Mouse (Mus musculus) hindbrain, embryonic 14.5 days (tissue): ENCODE measurements around the gene Fchsd2. TPM values are rescaled to one million over a fixed set of nuclear protein-coding genes. Genes with fewer than 3 reads are reported as not detected.

ENCODE experiments used
- ATAC-seq: fragments of 200-750 bp; cut with Nextera tagmentation; 2 replicates; pipeline ENCODE4 v1.8.0; 2017; ENCODE audit warnings: moderate number of reproducible peaks, mild to moderate bottlenecking, moderate TSS enrichment, moderate library complexity; ENCODE audit not compliant: low FRiP score
- DNase-seq: peaks from one replicate; pipeline ENCODE4 v3.0.0-alpha.2; 2015; ENCODE audit warnings: low spot score
- H3K27ac ChIP-seq: fragments of 300-500 bp; sonication (generic); 2 replicates; pipeline ENCODE4 v1.5.1; 2014; ENCODE audit warnings: mild to moderate bottlenecking, moderate library complexity
- H3K27me3 ChIP-seq: fragments of 300-500 bp; sonication (generic); 2 replicates; pipeline ENCODE4 v1.6.1; 2014; ENCODE audit warnings: mild to moderate bottlenecking, low read length, mixed read lengths; ENCODE audit not compliant: control insufficient read depth, insufficient read depth
- H3K36me3 ChIP-seq: fragments of 300-500 bp; sonication (generic); replicated peaks from 2 replicates; pipeline ENCODE4 v1.6.1; 2014; ENCODE audit not compliant: control insufficient read depth, insufficient read depth
- H3K4me1 ChIP-seq: fragments of 300-500 bp; sonication (generic); replicated peaks from 2 replicates; pipeline ENCODE4 v1.6.1; 2014; ENCODE audit warnings: antibody characterized with exemption, low read length, mixed read lengths; ENCODE audit not compliant: control insufficient read depth, insufficient read depth
- H3K4me2 ChIP-seq: fragments of 300-500 bp; sonication (generic); replicated peaks from 2 replicates; pipeline ENCODE4 v1.6.1; 2014; ENCODE audit warnings: mild to moderate bottlenecking, moderate library complexity
- H3K4me3 ChIP-seq: fragments of 300-500 bp; sonication (generic); replicated peaks from 2 replicates; pipeline ENCODE4 v1.5.1; 2014; ENCODE audit warnings: mild to moderate bottlenecking, low read length
- H3K9ac ChIP-seq: fragments of 300-500 bp; sonication (generic); 2 replicates; pipeline ENCODE4 v1.6.1; 2014
- H3K9me3 ChIP-seq: fragments of 300-500 bp; sonication (generic); 2 replicates; pipeline ENCODE4 v1.6.1; 2016; ENCODE audit warnings: low read length; ENCODE audit not compliant: control insufficient read depth
- WGBS: fragments of 180-500 bp; shearing (Covaris S2); extraction: QIAGEN DNeasy Blood & Tissue Kit; methylation state at CpG from one replicate; pipeline ENCODE4 v1.1.7; 2014; 5-methylcytosine and 5-hydroxymethylcytosine counted together
- polyA plus RNA-seq: library from polyadenylated mRNA; unstranded; fragments of >200 nt; fragmentation: Nextera tagmentation; extraction: Ambion mirVana; gene quantifications from 2 replicates; pipeline ENCODE4 v1.2.1, GENCODE M21; 2014

Gene Fchsd2
- polyA plus RNA-seq, 1 experiment from 2014 or later: 51.5 TPM

DNA sequence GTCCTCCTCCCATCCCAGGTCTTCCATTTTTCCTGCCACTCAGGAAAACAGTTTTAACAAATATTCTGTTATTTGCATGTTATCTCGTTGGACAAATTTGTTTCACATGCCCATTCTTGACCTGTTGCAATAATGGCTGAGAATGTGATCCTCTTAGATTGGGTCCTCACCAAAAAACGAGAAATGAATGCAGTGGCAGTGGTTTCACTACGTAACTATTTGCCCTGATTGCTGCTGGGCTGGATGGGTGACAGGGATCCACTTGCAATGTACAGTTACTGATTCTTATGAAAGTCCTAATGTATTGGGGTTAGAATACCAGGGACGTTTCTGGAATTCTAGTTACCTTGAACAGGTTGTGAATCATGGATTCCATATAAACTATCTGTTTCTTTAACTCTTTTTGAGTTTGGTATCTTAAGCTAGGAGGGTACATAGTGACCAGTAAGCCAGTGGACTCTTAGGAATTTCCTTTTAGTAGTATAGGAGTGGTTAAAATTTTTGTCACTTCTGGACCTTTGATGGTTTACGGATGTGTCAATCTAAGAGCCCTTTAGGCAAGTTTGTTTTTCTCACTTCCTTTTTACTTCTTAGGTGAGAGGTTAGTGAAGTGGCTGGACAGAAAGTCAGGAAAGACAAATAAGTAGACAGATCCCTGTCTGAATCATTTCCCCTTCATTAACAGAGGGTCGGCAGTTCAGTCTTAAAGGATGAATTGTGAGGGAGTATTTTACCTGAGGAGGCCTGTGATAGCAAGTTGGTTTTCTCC is 31.1 kb downstream of the Fchsd2 start:
- Histone ChIP-seq H3K27ac (no peak overlapping the region), H3K4me1 (no peaks in the 10 kb centered on the region), H3K4me3 (no peak overlapping the region), H3K9ac (no peak overlapping the region), H3K4me2 (no peak overlapping the region), H3K9me3 (no peaks in the 10 kb centered on the region), H3K36me3 (peaks cover 25% of the 10 kb centered on the region), H3K27me3 (no peaks in the 10 kb centered on the region)
- no peak for ATAC-seq
- DNase-seq: no peak
- 90% methylated on average over 6 of the region's 6 CpGs for WGBS

DNA sequence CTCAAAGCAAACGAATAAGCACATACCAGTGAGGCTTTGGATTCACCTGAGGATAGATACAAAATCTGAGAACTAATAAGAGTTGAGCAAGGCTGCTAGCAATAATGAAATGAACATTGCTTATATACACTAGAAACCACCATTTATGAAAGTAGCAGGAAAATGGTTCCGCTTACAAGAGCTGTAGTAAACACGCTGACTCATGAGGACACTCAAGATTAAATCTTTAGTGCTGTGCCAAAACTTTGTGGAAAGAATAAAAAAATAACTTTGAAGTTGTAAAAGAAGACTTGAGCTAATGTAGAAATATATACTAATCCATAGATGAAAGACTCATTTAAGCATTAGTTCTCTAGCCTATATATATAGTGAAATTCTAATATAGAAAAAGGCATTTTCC is 35.1 kb downstream of the Fchsd2 start:
- H3K4me1 ChIP-seq: no peaks in the 10 kb centered on the region
- H3K36me3 ChIP-seq: no peaks in the 10 kb centered on the region
- no peak overlapping the region for H3K9ac ChIP-seq
- no peak overlapping the region for H3K4me2 ChIP-seq
- no peak overlapping the region for H3K27ac ChIP-seq
- H3K27me3 ChIP-seq: no peaks in the 10 kb centered on the region
- ATAC-seq: no peak
- no peak overlapping the region for H3K4me3 ChIP-seq
- DNase-seq: no peak
- no peaks in the 10 kb centered on the region for H3K9me3 ChIP-seq
- WGBS: 87% methylated on average over 3 of the region's 3 CpGs

DNA sequence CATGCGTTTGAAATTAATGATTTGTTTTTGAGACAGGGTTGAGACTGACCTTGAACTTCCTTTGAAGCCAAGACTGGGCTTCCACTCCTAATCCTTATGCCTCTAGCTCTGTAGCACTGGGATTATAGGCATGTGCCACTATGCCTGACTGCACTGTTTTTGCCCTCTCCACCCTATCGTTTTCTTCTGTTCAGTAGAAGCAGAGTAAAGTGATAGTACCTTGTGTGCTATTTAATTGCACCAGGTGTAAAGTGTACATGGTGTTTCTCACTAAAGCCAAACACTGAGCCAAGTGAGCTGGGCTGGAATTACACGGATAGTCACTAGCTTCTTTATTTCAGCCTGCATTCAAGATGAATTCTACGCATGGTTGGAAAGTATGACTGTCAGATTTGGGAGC is 35.9 kb downstream of the Fchsd2 start:
- Histone ChIP-seq H3K36me3 (no peaks in the 10 kb centered on the region), H3K4me1 (no peaks in the 10 kb centered on the region), H3K4me3 (no peak overlapping the region), H3K27ac (no peak overlapping the region), H3K9ac (no peak overlapping the region), H3K27me3 (no peaks in the 10 kb centered on the region), H3K9me3 (no peaks in the 10 kb centered on the region), H3K4me2 (no peak overlapping the region)
- WGBS: 93% methylated on average over 4 of the region's 4 CpGs
- ATAC-seq: no peak
- no peak for DNase-seq

DNA sequence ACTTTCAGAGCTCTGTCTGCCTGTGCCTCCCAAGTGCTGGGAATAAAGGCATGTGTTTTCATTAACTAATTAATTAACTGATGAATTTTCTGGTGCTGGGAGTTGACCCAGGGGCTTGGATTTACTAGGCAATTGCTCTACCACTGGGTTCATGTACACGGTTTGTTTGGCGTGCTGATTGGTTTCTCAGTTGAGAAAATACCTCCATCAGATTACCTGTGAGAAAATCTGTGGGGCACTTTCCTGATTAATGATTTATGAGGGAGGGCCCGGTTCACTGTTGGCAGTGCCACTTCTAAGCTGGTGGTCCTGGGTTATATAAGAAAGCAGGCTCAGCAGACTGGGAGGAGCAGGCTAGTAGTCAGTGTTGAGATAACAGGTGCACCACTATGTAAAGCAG is 38.0 kb downstream of the Fchsd2 start:
- Histone ChIP-seq H3K4me3 (no peak overlapping the region), H3K9me3 (no peaks in the 10 kb centered on the region), H3K4me2 (no peak overlapping the region), H3K4me1 (no peaks in the 10 kb centered on the region), H3K9ac (no peak overlapping the region), H3K27me3 (no peaks in the 10 kb centered on the region), H3K36me3 (no peaks in the 10 kb centered on the region), H3K27ac (no peak overlapping the region)
- 68% methylated on average over 3 of the region's 3 CpGs for WGBS
- no peak for DNase-seq
- no peak for ATAC-seq

DNA sequence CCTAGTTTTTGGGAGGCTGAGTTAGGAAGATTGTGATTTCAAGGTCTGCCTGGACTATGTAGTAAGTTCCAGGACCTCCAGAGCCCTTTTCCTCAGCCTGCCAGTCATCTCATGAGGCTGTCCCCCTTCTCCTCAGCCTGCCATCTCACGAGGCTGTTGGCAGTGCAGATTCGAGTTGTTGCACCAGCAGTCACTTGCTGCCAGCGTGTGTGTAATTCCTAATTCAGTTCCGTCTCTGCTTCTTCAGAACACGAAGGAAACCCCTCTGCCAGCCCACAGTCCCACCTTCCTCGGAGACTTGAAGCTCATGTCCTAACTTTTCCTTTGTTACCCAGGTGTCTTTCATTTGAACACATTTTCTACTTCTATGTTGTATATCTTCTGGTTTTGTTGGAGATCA is 38.6 kb downstream of the Fchsd2 start:
- no peak overlapping the region for H3K4me2 ChIP-seq
- 69% methylated on average over 6 of the region's 6 CpGs for WGBS
- ATAC-seq: no peak
- H3K9ac ChIP-seq: no peak overlapping the region
- DNase-seq: no peak
- no peaks in the 10 kb centered on the region for H3K4me1 ChIP-seq
- no peak overlapping the region for H3K27ac ChIP-seq
- no peaks in the 10 kb centered on the region for H3K27me3 ChIP-seq
- H3K36me3 ChIP-seq: no peaks in the 10 kb centered on the region
- H3K9me3 ChIP-seq: no peaks in the 10 kb centered on the region
- no peak overlapping the region for H3K4me3 ChIP-seq

DNA sequence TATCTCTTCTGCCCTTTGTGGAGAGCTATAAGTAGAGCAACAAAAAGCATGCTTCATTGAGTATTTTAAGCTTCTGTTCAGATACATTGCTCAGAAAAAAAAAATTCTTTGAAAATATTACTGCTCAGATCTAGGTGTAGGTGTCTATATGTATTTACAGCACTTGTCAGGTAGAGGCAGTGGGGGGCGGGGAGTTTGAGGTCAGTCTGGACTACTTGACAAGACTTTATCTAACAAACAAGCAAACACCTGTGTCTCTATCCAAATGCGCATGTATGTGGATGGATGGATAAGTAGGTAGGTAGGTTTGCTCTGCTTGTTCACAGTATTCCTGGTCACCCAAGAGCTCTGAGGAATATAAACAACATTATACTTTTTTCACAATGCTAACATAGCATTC is 40.9 kb downstream of the Fchsd2 start:
- Histone ChIP-seq H3K36me3 (no peaks in the 10 kb centered on the region), H3K9ac (no peak overlapping the region), H3K27me3 (no peaks in the 10 kb centered on the region), H3K4me1 (no peaks in the 10 kb centered on the region), H3K9me3 (no peaks in the 10 kb centered on the region), H3K27ac (no peak overlapping the region), H3K4me2 (no peak overlapping the region), H3K4me3 (no peak overlapping the region)
- 91% methylated on average over 2 of the region's 2 CpGs for WGBS
- ATAC-seq (no peak), DNase-seq (no peak)

DNA sequence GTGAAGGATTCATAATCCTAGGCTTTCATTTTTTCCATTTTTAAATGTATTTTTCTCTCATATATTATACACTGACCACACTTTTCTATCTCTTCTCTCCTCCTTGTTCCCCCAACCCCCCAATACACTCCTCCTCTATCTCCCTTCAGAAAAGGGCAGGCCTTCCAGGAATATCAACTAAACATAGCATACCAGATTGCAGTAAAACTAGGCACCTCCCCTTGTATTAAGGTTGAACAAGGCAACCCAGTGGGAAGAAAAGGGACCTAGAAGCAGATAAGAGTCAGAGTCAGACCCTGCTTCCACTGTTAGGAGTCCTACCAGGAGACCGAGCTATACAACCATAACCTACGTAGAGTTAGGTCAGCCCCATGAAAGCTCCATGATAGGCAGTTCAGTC is 41.5 kb downstream of the Fchsd2 start:
- 93% methylated on average over 2 of the region's 2 CpGs for WGBS
- Histone ChIP-seq H3K4me2 (no peak overlapping the region), H3K27me3 (no peaks in the 10 kb centered on the region), H3K4me3 (no peak overlapping the region), H3K9me3 (no peaks in the 10 kb centered on the region), H3K4me1 (no peaks in the 10 kb centered on the region), H3K27ac (no peak overlapping the region), H3K9ac (no peak overlapping the region), H3K36me3 (no peaks in the 10 kb centered on the region)
- ATAC-seq (no peak), DNase-seq (no peak)

DNA sequence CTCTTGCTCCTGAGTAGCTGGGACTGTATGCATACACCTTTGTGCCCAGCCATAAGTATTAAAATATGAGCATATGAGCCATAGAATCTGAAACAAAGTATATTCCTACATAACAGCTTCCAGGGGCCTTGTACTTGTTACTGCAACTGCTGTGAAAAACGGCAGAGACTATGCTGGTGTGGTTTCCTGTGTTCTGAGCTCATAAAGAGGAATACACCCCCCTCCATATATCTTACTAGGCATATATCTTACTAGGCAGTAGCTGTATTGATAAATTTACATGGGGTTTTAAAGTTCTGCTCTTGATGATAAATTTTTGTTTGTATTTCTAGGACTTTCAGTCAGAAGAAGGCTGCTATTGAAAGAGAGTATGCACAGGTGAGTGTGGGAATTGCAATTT is 46.2 kb downstream of the Fchsd2 start:
- DNase-seq (no peak), ATAC-seq (no peak)
- Histone ChIP-seq H3K4me1 (no peaks in the 10 kb centered on the region), H3K27ac (no peak overlapping the region), H3K36me3 (peaks cover 5% of the 10 kb centered on the region), H3K4me2 (no peak overlapping the region), H3K27me3 (no peaks in the 10 kb centered on the region), H3K9ac (no peak overlapping the region), H3K9me3 (no peaks in the 10 kb centered on the region), H3K4me3 (no peak overlapping the region)
- 84% methylated on average over 1 of the region's 1 CpGs for WGBS

DNA sequence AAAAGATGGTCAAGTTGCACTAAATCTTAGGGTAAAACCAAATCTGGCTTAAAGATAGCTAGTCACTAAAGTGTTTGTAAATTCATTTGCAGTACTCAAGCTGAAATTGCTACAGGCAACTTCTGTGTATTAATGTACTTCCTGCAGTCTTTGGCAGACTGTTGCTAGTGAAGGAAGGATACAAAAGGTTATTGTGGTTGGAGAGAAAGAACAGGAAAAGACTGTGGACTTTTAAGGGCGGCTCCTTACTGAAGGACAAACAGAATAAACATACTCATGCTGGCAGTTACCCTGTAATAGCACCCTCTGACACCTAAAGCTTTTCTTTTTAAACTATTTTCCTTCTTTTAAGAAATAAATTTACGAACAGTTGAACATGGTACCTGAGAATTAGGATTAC is 50.2 kb downstream of the Fchsd2 start:
- H3K9me3 ChIP-seq: no peaks in the 10 kb centered on the region
- no peak for DNase-seq
- H3K27ac ChIP-seq: no peak overlapping the region
- H3K4me2 ChIP-seq: no peak overlapping the region
- H3K36me3 ChIP-seq: peaks cover 5% of the 10 kb centered on the region
- H3K4me3 ChIP-seq: no peak overlapping the region
- no peaks in the 10 kb centered on the region for H3K27me3 ChIP-seq
- no peaks in the 10 kb centered on the region for H3K4me1 ChIP-seq
- H3K9ac ChIP-seq: no peak overlapping the region
- 68% methylated on average over 2 of the region's 2 CpGs for WGBS
- no peak for ATAC-seq

DNA sequence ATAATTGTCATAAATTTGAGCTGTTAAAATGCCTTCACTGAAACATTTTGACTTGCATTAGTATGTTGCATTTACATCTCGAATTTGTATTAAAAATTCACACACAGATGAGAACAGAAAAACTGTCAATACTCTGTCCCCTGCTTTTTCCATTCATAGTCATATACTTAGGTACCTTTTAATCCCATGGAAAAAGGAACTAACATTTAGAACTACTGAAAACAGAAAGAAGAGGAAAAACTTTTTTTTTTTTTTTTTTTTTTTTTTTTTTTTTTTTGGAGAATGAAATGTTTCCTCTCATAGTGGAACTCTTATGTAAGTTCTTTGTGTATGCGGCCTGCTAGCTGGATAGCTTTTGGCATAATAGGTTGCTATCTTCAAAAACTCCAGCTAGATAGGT is 51.6 kb downstream of the Fchsd2 start:
- Histone ChIP-seq H3K27me3 (no peaks in the 10 kb centered on the region), H3K36me3 (peaks cover 5% of the 10 kb centered on the region), H3K4me1 (no peaks in the 10 kb centered on the region), H3K9ac (no peak overlapping the region), H3K4me3 (no peak overlapping the region), H3K27ac (no peak overlapping the region), H3K4me2 (no peak overlapping the region), H3K9me3 (no peaks in the 10 kb centered on the region)
- no peak for DNase-seq
- ATAC-seq: no peak
- WGBS: 91% methylated on average over 2 of the region's 2 CpGs
